Mouse (Mus musculus) cerebellum, postnatal 25 days (tissue): ENCODE data around the gene Tead3.
A peak's percentile ranks its signal among the peaks of the same experiment; 100 is the strongest.
"Not testable (repeated sequence)": the region's sequence is repeated elsewhere in the genome, so short reads cannot be mapped to it uniquely, and the experiment has no call there.

Source experiments
- DNase-seq, 2 experiments: peaks; one replicate each; pipeline ENCODE4 v3.0.0; 2021; ENCODE audit warnings: mixed read lengths in 2 of 2

The Tead3 gene

DNA sequence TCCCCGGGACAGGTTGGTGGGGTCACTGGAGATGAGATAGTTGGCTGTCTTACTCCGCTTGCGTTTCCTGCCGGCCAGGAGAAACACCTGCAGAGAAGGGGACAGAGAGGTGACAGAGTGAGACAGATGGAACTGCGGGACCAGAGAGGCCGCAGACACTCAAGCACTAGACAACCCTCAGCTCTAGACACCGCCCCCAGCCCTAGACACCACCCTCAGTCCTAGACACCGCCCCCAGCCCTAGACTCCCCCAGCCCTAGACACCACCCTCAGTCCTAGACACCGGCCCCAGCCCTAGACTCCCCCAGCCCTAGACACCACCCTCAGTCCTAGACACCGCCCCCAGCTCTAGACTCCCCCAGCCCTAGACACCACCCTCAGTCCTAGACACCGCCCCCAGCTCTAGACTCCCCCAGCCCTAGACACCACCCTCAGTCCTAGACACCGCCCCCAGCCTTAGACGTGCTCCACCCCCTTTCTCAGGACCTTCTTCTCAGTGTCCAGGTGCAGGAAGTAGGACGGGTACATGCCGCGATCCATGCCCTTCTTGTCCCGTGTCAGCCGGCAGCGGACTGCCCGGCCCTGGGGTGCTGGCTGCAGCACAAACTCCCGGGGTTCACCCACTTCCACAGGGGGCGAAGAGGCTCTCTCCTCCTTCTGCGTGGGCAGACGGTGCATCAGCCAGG is 8.1 kb upstream of the Tead3 start:
- not testable (repeated sequence) for DNase-seq

DNA sequence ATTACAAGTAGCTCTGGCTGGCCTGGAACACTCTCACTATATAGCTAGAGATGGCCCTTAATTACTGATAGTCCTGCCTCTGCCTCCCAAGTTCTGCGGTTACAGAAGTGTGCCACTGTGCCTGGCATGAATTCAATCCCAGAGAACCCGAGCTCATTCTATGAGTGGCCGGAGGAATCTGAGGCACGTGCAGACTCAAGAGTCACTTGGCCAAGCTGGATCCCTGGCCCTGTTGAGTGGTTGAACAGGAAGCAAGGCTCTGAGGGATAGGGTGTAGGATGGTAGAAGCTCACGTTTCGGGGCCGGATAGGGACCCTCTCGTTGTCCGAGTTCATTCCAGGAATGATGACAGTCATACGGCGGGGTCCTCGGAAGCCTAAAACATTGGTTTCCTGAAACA is 5.3 kb upstream of the Tead3 start:
- DNase-seq, result no peak

DNA sequence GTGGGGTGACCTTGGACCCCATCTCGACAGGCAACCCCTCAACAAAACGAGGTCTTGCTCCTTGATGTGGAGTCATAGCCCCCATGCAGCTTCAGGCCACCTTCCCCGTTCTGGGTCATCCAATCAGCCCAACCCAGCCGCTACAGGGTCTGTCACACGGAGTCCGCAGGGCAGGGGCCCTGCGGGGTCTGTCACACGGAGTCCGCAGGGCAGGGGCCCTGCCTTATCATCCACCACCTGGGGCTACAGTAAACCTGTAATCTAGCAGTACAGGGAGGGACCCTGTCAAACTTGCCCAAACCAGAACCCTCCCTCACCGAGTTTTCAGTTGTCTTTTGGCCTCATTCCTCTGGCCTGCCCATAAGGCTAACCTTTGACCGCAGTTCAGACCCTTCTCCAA is 1.4 kb upstream of the Tead3 start:
- no peak for DNase-seq

DNA sequence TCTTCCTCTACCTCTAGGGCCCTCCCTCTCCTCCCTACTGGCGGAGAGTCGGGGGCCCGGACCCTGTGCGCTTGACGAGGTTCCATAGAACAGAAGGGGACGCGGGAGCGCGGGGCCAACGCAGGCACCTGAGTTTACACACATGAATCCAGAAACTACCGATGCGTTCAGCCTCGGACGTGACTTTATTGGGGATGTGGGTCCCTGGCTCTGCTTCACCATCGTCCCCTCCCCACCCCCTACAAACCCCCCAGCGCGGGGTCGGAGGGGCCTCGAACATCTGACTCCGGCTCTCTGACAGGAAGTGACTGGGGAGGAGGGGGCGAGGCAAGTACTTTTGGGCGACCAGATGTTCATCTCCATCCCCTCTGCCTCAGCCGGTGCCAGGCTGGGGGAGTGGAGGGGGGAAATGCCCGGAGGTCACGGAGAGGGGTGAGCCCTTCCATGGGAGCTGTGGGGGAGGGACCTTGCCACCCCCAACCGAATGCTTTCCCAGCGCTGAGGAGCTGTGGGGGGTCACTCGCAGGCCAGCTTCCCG is 805 bp upstream of the Tead3 start:
- no peak for DNase-seq

DNA sequence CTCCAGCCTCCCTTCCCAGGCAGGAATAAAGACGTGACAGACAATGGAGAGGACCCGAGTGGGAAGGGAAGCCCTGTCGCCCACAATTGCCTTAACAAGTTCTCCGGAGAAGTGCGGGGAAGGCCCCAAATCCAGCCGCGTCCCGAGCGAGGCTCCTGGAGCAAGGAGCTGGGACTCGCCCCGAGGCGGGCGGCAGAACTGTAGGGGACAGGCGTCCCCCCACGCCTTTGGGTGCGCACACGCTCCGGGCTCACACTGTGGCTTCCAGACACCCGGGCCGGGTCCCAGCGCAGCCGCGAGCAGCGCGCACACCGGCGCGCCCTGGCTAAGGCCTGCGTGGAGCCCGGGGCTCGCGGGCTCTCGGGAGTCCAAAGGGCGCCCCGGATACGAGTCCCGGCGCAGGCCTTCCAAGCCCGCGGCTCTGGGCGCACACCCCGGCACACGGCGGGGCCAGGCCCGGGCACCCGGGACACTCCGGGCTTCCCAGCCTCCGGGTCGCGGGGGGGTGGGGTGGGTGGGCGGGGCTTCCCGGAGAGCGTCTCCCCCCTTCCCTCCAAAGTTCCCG is 634 bp downstream of the Tead3 start:
- DNase-seq, result no peak

DNA sequence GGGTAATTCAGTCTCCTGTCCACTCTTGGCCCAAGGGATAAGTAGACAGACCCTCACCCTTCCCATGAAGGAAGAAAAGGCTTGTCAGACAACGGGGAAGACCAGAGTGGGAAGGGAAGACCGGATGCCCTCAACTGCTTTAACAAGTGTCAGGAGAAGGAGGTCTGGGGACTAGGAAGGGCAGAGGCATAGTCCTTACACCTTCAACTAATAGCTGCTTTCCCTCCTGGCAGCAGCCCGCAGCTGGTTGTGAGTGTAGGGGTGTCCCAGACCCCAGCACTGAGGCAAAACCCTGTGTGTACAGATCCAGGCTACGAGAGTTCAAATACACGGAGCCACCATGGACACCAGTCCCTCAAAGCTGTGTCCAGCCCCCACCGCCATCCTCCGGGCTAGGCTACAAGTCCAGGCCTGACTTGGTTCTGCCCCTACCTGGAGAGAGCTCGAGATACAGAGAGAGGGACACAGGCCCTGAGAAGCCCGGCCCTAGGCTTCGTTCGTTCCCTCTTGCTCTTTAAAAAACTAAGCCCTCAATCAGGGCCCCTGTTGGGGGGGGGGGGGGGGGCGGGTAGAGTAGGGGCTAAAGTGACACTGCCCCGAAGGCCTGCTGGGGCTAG is 1.2 kb downstream of the Tead3 start:
- no peak for DNase-seq

DNA sequence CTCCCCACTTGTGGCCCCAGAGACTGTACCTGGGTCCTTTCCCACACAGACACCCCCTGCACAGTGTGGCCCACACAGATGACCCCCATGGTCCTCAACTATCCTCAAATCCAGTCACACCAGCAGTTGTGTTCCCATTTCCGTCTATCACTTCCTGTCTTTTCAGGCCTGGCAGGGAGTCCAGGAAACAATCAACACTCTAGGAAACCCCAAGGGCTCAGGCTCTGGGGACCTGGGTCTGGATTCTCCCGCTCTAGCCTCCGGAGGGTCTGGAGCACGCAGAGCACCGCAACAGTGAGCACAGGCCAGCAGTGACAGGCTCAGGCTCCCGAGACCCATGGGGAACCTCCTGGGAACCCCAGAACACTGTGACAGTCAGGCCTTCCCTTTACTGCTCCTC is 2.4 kb downstream of the Tead3 start:
- no peak for DNase-seq

DNA sequence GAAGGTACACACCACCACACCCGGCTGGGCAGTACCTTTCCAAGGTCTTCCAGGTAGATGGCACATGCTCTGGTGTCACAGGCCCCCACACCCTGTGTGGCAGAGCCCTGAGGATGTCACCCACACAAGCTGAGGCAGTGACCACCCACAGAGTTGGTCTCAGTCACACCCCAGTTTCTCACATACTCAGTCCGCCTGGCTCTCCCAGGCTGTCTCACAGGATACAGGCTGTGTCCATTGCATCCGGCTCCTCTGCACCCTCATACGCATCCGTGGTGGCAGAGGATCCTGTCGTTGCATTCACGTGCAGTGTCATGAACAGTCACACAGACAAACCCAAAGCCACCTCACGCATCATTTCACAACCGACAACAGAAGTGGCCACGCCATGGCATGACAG is 3.3 kb downstream of the Tead3 start:
- no peak for DNase-seq

DNA sequence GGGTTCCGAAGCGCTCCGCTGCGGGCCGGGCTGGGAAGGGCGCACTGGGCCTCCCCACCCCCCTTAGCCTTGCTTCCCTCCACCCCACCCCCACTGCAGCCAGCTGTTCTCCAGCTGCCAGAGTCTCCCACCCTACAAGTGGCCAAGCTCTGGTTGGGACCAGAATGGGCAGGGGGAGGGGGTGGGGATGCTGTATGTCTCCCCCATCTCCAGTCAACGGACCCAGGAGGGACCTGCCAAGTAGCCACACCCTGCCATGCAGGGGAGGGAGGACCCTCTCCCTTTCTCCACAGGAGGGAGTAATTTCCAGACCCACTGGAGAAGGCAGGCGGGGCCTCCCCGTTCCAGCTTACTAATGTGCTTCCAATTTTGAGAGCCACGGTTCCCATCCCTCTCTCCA is 4.7 kb downstream of the Tead3 start:
- no peak for DNase-seq

DNA sequence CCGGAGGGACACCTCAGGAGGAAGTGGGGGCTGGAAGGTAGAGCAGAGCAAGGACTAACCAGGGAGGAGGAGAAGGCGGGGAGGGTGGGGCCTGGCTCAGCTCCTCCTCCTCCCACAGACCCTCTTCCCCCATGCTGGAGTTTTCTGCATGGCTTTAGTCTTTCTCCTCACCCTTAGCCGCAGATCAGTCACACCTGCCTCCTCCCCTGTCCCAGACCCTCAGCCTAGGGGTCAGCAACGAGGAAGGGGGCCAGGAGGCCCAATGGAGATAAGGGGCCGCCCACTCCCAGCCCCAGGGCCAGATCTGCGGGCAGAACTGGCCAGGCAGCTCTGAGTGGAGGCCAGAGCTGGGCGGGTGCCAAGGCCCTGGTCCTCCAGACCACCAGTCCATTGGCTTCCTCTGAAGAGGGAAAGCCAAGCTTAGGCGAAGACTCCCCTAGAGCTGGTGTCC is 5.3 kb downstream of the Tead3 start:
- DNase-seq, result no peak

DNA sequence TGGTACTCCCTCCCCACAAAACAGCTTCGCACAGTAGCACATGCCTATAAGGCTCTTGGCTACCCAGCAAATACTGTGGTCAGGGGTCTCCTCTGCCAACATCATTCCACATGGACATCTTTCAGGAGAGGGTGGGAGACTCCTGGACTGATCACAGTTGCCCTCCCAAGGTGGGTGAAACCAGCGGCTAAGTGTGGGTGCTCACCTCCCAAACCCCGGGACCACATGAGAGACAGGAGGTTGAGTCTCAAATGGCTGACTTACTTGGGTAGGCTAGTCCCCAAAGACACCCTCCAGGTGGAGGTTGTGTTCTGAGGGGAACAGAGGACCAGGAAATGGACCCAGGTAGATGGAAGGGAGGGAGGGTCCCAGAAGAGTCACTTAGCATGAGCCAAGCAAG is 5.9 kb downstream of the Tead3 start:
- no peak for DNase-seq

DNA sequence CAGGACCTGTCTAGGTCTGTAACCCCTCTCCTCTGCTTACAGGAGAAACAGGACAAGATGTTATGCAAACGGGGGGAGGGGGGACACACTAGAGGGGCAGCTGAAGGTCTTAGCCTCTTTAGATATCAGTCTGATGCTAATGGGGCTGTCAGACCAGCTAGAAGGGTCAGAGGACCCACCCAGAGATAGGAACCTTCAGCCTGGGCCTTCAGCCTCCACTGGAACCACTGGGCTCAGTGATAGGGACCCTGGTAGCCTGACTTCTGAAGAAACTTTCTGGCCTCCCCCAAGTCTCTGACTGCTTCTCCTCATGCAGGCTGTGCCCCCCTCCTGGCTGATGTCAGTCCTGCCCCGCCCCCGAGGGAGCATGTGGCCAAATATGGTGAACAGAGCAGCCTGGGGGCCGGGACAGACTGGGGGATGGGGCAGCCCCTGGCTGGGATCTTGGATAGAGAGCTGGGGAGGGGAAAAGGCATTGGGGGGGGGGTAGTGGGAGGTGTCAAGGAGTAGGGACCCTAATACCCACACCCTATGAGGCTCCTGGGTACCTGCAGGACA is 6.5 kb downstream of the Tead3 start:
- DNase-seq, result no peak

DNA sequence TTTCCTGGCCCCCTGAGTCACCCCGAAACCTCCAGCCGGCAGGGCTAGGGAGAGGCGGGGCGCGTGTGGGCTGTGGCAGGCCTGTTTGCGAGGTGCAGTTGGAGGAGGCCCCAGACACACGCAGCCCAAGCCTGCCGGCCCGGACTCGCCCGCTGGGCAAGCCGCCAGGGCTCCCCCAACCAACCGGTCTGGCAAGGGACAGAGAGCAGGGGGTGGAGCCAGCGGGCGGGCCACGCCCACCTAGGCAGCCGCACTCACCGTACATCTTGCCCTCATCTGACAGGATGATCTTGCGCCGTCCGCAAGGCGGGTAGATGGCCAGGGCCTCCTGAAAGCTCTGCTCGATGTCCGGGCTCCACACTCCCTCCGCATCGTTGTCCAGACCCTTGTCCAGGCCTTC is 9.5 kb downstream of the Tead3 start:
- DNase-seq, result peak; percentile 51 to 73

DNA sequence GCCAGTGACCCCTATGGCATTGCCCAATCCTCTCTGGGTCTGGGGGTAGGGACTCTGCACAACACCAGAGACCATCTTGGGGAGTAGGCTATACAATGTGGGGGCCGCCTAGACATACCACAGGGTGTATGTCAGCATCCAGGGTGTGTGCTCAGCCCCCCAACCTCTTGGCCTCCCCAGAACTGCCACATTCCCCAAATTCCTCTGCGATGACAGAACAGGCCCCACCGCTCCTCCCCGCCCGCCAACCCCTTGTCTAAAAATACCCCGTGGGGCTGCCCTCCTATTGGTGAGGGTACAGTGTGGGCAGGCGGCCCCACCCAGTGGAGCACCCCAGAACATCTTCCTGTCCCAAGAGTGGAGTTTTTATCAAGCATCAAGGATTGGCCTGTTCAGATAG is 10.0 kb downstream of the Tead3 start:
- no peak for DNase-seq

DNA sequence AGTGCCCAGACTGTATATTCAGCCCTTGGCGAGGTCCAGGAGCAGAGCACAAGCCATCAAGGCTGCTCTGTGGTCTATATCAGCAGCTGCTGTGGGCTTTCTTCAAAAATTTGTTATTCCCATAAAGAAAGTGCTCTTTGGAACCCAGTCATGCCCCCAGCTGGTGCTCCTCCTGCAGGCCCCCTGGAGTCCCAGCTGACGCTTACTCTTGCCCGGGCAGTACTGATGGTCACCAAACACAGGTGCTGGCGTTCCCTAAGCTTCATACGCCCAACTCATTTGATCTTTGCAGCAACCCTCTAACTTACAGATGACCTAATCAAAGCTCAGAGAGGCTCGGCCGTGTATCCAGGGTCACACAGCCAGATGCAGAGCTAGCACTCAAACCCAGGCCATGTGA is 13.1 kb downstream of the Tead3 start:
- no peak for DNase-seq

DNA sequence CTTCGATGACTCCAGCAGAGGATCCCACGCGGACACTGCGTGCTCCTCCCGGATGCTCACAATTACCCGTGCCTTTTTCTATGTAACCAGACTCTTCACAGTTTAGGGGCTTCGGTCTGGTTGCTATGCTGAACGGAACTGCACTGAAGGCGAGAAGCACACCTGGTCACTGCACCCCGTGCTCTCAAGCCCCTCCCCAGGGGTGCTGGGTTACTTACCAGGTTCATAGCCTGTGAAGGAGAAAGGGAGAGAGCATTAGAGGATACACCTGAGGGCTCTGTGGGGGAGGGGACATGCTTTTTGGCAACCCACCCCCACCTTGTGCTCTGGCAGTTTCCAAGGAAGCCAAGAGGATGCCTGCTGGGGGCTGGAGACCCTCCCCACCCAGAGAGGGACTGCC is 15.3 kb downstream of the Tead3 start:
- DNase-seq, result no peak

DNA sequence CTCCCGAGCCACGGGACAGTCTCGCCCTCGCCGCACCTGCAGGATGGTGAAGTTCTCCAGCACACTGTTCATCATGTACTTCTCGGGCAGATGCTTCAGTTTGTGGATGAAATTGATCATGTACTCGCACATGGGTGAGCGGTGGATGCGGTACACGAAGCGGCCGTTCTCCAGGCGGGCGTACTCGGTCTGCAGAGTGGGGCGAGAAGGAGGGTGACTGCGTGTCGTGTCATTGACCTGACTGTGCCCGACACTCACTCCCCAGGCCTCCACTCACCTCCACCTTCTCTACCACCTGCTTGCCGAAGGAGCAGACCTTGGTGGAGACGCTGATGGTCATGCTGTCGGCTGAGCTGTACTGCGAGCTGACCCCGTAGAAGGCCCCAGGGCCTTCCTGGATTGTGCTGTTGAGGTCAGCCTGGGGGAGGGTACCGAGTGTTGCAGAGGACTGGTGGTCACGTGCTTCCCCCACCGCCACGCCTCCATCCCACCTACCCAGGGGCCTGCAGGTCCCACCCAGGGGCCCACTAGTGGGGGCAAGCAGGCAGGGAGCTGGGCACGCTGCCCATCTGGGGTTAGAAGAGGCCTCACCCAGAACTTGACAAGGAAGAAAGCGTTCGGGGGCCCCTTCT is 17.6 kb downstream of the Tead3 start:
- no peak for DNase-seq

DNA sequence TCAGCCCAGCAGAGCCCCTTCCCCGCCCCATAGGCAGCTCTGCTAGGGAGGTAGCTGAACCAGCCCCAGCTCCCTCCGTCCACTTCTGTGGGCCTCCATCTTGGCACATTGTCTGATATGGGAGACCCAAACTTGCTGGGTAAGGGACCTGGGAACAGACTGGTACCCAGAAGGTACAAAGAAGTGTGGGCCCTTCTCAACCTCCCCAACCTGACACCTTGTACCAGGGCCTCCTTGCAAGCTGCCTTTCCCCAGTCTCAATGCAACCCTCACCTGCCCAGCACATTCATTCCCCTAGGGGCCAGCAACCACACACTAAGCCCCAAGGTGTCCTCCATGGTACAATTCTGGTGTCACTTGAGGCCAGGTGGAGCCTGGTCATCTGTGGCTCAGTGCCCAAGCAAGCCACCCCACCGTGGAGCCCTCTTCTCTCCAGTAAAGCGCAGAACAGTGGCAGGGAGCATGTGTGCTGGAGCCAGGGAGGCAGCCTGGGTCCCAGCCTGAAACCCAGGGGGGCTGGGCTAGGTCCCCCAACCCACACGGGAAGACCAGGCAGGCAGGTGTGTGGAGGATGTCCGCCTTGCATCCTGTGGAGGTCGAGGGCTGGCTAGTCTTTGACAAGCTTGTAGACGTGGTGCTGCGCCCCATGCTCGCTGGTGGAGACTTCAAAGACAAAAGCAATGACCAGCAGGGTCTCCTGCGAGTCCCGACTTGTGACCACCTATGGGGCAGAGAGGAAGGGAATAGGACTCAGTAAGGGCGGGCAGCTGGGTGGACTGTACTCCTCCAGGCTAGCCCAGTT is 18.3 kb downstream of the Tead3 start:
- peak in 1 of 2 experiments; percentile 33 for DNase-seq

DNA sequence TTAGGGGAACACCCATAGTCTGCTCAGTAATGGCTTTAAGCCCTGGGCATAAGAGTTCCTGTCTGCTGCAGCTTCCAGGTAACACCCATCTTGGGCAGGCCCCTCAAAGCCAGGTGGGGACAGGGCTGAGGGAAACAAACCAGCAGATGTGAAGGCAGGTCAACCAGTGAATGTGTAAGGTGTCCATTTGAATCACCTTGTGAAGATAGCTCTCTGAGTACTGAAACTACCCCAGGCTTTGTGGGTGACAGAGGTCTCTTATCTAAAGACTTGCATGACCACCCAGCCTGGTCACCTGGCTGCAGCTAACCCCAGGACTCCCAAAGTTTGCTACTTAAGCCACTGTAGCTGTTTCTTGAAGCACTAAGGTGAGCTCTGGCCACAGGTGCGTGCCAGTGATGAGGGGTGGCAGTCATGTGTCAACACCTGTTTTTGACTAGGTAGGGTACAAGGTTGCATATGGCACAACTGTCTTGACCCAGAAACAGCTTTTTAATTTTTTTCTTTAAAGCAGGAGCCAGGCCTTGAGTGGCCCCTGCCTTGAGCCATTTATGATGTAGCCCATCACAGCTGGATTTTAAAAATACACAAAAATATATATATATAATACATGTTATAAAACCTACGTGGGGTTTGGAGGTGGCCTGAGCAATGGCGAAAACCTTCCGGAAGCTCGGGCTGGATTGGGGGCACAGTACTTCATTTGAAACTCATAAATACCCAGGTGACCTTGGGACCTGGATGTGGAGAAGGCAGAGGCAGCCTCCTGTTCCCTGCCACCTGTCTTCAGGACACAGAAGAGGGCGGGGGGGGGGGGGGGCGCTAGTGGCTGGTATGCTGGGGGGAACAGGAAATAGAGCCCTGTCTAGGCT is 19.1 kb downstream of the Tead3 start:
- DNase-seq, result no peak

DNA sequence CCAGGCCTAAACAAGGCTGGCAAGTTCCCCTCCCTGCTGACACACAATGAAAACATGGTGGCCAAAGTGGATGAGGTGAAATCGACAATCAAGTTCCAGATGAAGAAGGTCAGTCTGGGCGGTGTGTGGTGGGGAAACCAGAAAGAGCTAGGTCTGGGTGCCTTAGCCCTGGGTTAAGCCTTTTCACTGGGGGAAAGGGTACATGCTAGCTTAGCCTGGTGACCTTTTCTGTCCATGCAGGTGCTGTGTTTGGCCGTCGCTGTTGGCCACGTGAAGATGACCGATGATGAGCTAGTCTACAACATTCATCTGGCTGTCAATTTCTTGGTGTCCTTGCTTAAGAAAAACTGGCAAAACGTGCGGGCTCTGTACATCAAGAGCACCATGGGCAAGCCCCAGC is 20.0 kb downstream of the Tead3 start:
- not testable (repeated sequence) for DNase-seq

DNA sequence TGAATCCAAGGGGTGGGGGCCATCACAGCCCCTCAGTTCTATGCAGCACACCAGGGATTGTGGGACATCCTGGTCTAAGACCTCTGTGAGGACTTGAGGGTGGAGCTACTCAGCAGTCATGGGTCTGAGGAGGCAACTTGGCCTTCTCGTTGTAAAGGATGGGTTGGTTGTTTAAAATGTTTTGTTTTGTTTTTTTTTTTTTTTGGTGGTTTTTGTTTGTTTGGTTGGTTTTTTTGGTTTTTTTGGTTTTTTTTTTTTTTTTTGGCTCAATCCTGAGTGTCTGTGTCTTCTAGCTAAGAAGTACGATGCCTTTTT is 20.4 kb downstream of the Tead3 start:
- DNase-seq, result no peak
